Mouse (Mus musculus) regulatory T cell (primary cell): ENCODE measurements around the gene Hipk4.
"Not testable (repeated sequence)": the region's sequence is repeated elsewhere in the genome, so short reads cannot be mapped to it uniquely, and the experiment has no call there.

Experiments
- in situ Hi-C: fragments of 300-600 bp; cut with MboI, MseI; formaldehyde crosslinking; loops from one replicate; pipeline ENCODE4 v1.15.1; 2025; ENCODE audit warnings: high pct_unique_total_duplicates

Gene Hipk4

GRCm38 (mm10) chr7:27493450-27493849, 29.6 kb upstream of the Hipk4 start:
- in situ Hi-C loops, result no loop called here

GRCm38 (mm10) chr7:27494659-27495367, 28.3 kb upstream of the Hipk4 start:
- in situ Hi-C loops, result not testable (repeated sequence)

- in situ Hi-C loops, result no loop called here
These were observed 24.0 kb upstream of the Hipk4 start, which contains the start of gene Prx for GRCm38 (mm10) chr7:27499036-27499435. TSS of gene Prx (plus strand) at chr7:27499324.

- in situ Hi-C loops, result no loop called here
These were observed 21.4 kb upstream of the Hipk4 start for GRCm38 (mm10) chr7:27501620-27502019.

GRCm38 (mm10) chr7:27506765-27507370, 16.2 kb upstream of the Hipk4 start:
- in situ Hi-C loops, result no loop called here

GRCm38 (mm10) chr7:27507711-27508647, 15.1 kb upstream of the Hipk4 start:
- in situ Hi-C loops, result no loop called here

GRCm38 (mm10) chr7:27508648-27509005, 14.4 kb upstream of the Hipk4 start:
- in situ Hi-C loops, result no loop called here

GRCm38 (mm10) chr7:27510809-27511208, 12.3 kb upstream of the Hipk4 start:
- in situ Hi-C loops, result no loop called here

- in situ Hi-C loops, result no loop called here
These were observed 8.1 kb upstream of the Hipk4 start for GRCm38 (mm10) chr7:27514961-27515360.

GRCm38 (mm10) chr7:27518314-27518713, 4.8 kb upstream of the Hipk4 start:
- in situ Hi-C loops, result no loop called here

GRCm38 (mm10) chr7:27520104-27520503, 3.0 kb upstream of the Hipk4 start:
- in situ Hi-C loops, result loop anchor here (5.0 kb wide), 1 partner anchor 83 kb away; no protein-coding TSS in a partner anchor

GRCm38 (mm10) chr7:27520599-27520998, 2.5 kb upstream of the Hipk4 start:
- in situ Hi-C loops, result loop anchor here (5.0 kb wide), 1 partner anchor 83 kb away; no protein-coding TSS in a partner anchor

GRCm38 (mm10) chr7:27523805-27524204, 738 bp downstream of the Hipk4 start:
- in situ Hi-C loops, result loop anchor here (5.0 kb wide), 1 partner anchor 87 kb away; no protein-coding TSS in a partner anchor

- in situ Hi-C loops, result no loop called here
These were observed 3.2 kb downstream of the Hipk4 start for GRCm38 (mm10) chr7:27526039-27526827.

GRCm38 (mm10) chr7:27529070-27529469, 6.0 kb downstream of the Hipk4 start:
- in situ Hi-C loops, result no loop called here

- in situ Hi-C loops, result no loop called here
These were observed 7.9 kb downstream of the Hipk4 start for GRCm38 (mm10) chr7:27530937-27531336.

- in situ Hi-C loops, result no loop called here
These were observed 8.6 kb downstream of the Hipk4 start for GRCm38 (mm10) chr7:27531707-27532106.

GRCm38 (mm10) chr7:27532480-27533050, 9.5 kb downstream of the Hipk4 start:
- in situ Hi-C loops, result no loop called here

- in situ Hi-C loops, result no loop called here
These were observed 12.3 kb downstream of the Hipk4 start for GRCm38 (mm10) chr7:27535386-27535785.

GRCm38 (mm10) chr7:27536618-27537017, 13.6 kb downstream of the Hipk4 start:
- in situ Hi-C loops, result no loop called here

- in situ Hi-C loops, result no loop called here
These were observed 14.9 kb downstream of the Hipk4 start for GRCm38 (mm10) chr7:27537998-27538397.
